Mouse (Mus musculus): Measurements from ENCODE around the gene Trpv5.

The Trpv5 gene

DNA sequence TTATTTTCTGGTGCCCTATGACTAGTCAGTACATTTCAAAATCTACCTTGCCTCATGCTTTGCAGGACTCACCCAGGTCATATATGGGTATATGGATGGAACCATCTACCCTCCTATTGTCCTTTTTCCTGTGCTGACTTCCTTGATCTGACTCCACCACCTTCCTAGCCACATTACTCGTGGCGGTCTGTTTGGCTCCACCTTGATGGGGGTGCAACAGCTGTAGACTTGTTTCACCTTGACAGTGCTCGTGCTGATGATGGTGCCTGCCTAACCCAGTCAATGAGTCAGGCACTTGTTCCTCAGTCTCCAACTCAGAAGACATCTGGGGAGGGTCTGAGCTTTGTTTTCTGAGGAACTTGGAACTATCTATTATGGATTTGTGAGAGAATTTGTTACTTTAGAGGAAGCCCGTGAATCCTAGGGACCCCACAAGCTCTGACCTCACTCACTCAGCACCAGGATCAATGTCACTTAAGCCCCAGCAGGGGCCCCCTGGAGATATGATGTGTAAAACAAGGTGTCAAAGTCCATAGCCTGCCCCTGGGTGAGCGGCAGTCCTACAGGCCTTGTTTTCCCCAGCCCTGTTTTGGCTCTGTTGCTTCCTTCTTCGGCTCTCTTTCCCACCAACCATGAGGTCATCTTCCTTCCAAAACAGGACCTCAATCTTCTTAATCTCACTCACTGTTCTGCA lies 39.2 kb downstream of the Trpv5 start:
- no peak for DNase-seq (ENCODE audit: low spot score in 2 of 2)

- no peak for DNase-seq (ENCODE audit: low spot score in 2 of 2)
These were observed 40.1 kb downstream of the Trpv5 start for GRCm38 (mm10) chr6:41640449-41640848.

- no peak for DNase-seq (ENCODE audit: low spot score in 2 of 2)
These were observed 42.6 kb downstream of the Trpv5 start for GRCm38 (mm10) chr6:41637927-41638506.

- no peak for DNase-seq (ENCODE audit: low spot score in 2 of 2)
These were observed 43.2 kb downstream of the Trpv5 start for GRCm38 (mm10) chr6:41637393-41637792.

DNA sequence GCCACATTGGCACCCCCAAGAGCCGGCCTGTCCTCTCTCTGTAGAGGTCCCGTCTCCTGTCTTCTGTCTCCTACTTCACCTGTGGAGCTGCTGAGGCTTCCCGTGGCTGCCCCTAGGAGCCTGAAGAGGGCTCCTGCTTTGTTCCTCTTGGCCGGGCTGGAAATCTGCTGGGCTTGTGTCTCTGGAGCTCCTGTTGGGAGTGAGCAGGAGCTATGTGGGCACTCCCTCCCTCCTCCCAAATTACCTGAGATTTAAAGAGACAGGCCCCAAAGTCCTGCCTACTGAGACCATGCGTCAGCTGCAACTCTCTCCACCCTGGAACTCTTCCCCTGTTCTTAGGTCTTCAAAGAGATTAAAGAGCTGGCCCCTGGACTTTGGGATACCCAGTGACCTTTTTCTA lies 44.4 kb downstream of the Trpv5 start, which contains the start of gene Trpv6:
Gene Trpv6, minus strand, starts transcription at position 228 of the 400 bp plus-strand sequence.
- DNase-seq (ENCODE audit: low spot score in 2 of 2) = no peak

DNA sequence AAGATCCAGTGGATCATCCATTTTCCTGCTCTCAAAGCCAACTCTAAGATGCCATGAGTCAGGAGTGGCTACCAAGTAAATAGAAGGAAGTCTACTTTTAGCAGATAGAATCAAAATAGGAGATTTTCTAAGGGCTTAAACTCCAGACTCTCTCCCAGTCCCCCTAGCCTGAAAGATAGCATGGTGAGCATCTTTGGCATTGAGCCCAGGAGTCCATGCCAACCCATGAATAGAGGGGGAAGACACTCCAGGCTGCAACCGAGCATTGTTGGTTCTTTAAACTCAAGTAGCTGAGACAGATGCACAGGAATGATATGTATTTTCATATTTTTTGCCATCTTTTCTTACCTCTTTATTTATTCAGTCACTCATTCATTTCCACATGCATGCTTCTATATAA lies 45.4 kb downstream of the Trpv5 start:
- no peak for DNase-seq (ENCODE audit: low spot score in 2 of 2)

GRCm38 (mm10) chr6:41631549-41631948 lies 49.0 kb downstream of the Trpv5 start:
- no peak for DNase-seq (ENCODE audit: low spot score in 2 of 2)

DNA sequence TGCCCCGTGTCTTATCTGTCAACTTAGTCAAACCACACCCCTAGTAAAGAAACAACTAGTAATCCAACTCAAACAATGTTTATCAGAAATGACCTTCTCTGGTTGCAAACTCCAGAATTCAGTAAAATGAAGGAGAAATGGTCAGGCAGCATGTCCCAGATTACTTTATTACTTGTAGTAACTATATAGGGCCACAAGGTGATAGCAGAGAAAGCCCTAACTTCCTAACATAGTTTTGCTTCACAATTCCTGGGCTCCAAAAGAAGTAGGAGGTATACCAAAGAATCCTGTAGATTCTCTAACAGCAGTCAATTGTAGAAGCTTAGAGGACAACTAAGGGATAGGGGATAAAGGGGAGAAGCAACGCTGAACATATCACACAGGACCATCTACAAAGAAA lies 49.8 kb downstream of the Trpv5 start:
- no peak for DNase-seq (ENCODE audit: low spot score in 2 of 2)

GRCm38 (mm10) chr6:41628180-41628579 lies 52.4 kb downstream of the Trpv5 start:
- no peak for DNase-seq (ENCODE audit: low spot score in 2 of 2)

DNA sequence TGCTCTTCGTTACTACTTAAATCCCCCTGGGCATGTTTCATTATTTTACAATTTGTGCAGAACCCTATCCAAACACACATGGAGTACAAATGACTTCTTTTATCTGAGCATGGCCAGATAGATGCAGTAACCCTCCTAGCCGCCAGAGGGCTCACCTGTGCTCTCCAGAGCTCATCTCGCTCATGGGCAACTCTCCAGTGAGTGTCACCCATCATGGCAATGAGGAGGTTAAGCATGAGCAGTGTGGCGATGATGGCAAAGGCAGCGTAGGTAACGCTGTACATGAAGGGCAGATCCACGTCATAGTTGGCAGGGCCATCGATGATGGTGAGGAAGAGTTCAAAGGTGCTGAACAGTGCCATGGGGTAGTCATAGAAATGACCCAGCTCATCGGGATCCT lies 57.9 kb downstream of the Trpv5 start:
- DNase-seq (ENCODE audit: low spot score in 2 of 2) = peak in 1 of 2 experiments; percentile 27

GRCm38 (mm10) chr6:41621241-41621990 lies 59.2 kb downstream of the Trpv5 start:
- DNase-seq (ENCODE audit: low spot score in 2 of 2) = no peak

- DNase-seq (ENCODE audit: low spot score in 2 of 2) = no peak
These were observed 60.3 kb downstream of the Trpv5 start for GRCm38 (mm10) chr6:41620173-41620798.

- DNase-seq (ENCODE audit: low spot score in 2 of 2) = no peak
These were observed 72.9 kb downstream of the Trpv5 start for GRCm38 (mm10) chr6:41607637-41608036.

- no peak for DNase-seq (ENCODE audit: low spot score in 2 of 2)
These were observed 74.4 kb downstream of the Trpv5 start for GRCm38 (mm10) chr6:41606214-41606613.

DNA sequence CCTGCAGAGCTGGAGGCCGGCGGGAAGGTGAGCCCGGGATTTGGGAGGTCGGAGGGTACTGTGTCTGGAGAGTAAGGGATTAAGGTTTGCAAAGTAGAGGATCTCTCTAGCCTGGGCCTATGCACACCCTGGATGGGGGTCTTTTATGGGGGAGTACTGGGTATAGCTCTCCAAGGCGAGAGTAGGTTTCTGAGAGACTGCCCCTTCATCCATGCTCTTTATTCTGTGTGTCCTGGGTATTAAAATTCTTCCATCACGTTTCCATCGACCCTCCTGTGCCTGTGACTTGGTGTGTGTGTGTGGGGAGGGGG lies 74.8 kb downstream of the Trpv5 start:
- DNase-seq (ENCODE audit: low spot score in 2 of 2) = no peak

DNA sequence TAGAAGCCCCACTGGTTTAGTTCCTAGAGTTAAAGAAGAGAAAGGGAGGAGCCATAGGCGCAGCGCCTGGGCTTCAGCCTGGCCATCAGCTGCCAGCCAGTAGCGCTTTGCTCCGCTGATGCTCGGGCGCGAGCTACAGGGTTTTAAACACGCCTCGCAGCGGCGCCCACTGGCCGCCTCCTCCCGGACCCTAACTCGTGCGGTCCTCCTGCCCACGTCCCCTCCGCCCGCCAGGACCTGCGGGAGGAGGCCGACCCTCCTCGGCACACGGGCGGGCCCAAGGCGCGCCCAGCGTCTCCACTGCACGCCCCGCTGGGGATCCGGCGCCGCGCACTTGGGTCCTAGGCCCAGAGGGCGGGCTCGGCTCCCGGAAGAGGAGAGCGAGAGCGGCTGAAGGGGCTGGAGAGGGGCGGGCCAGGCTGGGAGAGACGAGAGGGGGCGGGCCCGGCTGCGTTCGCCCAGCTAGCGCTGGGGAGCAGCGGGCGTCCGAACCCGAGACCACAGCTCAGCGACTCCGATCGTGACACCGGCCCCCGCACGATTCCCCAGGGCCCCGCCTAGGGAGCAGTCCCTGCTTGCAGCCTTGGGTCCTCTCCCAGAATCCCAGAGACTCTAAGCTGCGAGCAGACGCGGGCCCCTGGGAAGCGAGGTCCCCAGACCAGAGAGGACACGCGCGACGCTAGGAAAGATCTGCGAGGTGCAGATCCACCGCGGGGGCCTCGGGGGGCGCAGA lies 75.3 kb downstream of the Trpv5 start, which contains the start of gene Ephb6:
Gene Ephb6, plus strand, starts transcription at position 422 of the 733 bp plus-strand sequence.
- DNase-seq (ENCODE audit: low spot score in 2 of 2) = peak in 1 of 2 experiments; percentile 25

DNA sequence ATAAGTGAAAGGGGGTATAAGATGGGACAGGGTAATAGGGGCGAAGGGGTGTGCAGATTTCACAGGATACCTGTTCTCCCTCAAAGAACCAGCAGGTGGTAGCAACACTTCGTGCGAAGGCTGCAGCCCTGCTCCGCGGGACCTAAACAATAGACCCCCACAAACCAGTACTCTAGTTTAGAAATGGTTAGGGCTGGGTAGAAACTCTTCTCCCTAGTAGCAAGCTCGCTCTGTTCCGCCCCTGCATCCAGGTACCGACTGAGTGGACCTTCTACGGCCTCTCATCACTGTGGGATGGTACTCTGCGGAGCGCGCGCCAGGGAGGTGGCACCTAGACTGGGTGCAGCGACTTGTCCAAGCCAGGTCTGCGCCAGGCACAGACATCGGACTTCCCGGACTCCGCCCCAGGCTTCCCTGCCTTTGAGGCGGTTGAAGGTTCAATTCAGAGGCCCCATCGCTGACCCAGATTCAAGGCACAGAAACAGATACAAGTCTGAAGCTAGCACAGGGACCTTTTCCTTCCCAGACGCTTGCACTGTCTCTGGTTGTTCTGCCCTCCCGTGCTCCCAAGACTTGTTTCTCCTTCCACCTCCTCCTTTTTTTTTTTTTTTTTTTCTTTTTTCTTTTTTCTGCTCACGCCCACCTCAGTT lies 76.0 kb downstream of the Trpv5 start:
- DNase-seq (ENCODE audit: low spot score in 2 of 2) = no peak
